Mouse (Mus musculus): ENCODE data around the gene Igll1.

Gene Igll1

DNA sequence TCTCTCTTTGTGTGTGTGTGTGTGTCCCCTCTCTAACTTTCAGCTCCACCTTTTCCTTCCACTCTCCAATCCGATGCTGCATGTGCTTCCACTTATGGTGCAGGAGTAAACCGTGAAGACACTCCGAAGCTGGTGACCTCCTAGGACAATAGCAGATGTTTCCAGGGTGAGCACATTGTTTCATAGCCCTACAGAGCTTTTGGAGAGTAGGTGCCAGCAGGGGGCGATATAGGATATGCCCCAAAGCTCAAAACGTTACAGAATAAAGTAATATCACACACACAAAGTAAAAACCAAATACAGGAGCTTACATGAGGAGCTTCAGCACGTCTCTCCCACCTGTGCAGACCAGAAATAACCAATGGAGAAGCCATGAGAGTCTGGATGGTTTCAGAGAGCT, 8.9 kb downstream of the Igll1 start:
- peak; percentile 38 for DNase-seq (ENCODE audit: extremely low spot score)

DNA sequence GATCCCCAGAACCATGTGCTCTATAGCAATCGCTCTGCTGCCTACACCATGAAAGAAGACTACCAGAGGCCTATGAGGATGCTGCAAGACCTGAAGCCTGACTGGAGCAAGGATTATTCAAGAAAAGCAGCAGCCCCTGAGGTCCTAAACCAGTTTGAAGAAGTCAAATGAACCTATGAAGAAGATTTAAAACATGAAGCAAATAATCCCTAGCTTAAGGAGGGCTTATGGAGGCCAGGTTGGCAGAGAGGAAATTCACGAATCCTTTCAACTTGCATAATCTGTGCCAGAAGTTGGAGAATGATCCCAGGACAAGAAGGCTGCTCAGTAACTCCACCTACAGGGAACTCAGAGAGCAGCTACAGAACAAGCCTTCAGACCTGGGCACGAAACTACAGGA, 11.4 kb downstream of the Igll1 start:
- no peak for DNase-seq (ENCODE audit: extremely low spot score)

DNA sequence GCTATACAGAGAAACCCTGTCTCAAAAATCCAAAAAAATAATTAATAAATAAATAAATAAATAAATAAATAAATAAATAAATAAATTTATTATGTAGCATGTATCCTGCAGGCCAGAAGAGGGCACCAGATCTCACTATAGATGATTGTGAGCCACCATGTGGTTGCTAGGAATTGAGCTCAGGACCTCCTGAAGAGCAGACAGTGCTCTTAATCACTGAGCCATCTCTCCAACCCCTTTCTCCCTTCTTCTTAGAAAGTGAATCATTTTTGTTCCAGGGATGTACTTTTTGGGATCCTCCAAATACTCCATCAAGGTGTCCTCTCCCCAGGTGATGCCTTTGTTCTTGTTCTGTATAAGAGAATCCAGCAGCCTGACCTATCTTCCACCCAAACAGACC, 14.6 kb downstream of the Igll1 start:
- no peak for DNase-seq (ENCODE audit: extremely low spot score)

DNA sequence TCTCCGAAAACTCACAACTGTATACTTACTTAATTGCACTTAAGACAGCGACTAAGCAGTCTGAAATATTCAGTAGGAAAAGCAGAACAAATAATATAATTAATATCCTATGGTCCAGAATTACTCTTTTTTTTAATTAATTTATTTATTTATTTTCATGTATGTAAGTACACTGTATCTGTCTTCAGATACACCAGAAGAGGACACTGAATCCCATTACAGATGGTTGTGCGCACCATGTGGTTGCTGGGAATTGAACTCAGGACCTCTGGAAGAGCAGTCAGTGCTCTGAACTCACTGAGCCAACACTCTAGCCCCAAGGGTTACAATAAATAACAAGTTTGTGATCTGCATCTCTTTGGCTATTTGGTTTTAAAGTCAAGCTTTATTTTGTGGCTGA, 34.1 kb downstream of the Igll1 start:
- no peak for DNase-seq (ENCODE audit: extremely low spot score)

DNA sequence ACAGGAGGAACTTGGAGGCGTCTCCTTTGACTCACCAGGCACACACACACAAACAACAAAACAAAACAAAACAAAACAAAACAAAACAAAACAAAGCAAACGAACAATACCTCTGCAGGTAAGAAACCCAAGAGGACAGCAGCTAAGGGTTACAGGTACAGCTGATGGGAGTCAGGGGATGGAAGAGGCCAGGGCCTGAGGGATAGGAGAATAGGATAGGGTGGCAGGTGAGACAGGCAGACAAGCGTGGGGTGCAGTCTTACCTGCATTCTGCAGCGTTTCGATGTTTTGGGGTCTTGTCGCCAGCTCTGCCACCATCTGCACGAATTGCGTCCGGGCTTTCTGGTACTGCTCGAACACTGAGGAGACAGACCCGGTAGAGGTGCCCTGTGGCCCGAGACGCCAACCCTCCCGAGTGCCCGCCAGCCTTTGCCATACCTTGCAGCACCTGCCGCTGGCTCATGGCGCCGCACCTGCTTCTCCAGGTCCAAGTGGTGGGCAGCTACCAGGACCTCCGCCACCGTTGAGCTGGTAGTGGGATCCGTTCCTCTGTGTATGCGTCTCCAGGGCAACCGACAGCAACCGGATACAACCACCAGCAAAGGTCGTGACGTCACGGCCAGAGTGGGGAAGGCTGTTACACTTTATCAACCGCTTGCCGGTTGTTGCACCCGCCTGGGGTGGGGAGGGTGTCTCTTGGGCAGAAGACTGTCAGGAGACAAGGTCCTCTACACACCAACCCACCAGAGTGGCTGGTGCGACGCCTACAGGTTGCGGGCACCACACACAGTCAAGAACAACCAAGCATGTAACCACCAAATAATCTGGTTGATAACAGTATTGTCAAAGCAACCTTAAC, 34.8 kb downstream of the Igll1 start, which contains the start of gene Spag6l:
Spag6l (minus strand) TSS at position 700 of the 859 bp plus-strand sequence.
- peak; percentile 68 for DNase-seq (ENCODE audit: extremely low spot score)

DNA sequence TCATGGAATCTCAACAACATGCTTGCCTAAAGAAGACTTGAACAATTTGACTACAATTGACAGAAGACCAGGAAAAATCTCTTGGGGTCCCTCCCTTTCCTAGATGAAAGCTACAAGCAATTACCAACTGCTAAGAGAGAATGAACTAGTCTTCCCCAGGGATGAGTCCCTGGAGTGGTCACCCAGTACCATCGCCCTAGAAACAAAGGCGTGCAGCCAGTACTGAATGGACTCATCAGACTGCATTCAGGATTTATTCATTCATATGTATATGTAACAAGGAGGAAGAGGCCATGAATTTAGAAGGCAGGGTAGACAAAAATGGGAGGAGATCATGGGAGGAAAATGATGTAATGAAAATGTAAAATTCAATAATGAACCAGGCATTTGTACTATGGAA, 37.6 kb downstream of the Igll1 start:
- DNase-seq (ENCODE audit: extremely low spot score): no peak

DNA sequence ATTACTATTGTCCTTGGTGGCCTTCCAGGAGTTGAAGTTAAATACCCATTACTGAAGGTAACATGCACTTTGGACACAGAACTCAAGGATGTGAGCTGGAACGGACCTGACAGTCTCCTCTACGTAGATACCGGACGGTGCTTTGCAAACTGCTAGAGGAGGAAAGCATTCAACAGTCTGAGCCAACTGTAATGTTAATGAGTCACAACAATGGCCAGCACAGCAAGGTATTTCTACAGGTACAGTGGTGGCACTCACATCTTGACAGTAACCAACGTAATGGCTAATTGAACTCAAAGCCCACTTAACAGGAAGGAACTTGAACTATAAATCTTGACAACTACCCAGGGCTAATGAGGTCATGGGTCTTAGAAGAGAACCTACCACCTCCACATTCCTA, 38.3 kb downstream of the Igll1 start:
- DNase-seq (ENCODE audit: extremely low spot score): no peak

Data from embryo, embryonic 9.5 days (tissue).